Mouse (Mus musculus): ENCODE measurements around the gene Etv6.

Etv6 gene

GRCm38 (mm10) chr6:134173439-134173838 is 137.9 kb downstream of the Etv6 start:
- DNase-seq: no peak

GRCm38 (mm10) chr6:134175059-134175458 is 139.6 kb downstream of the Etv6 start:
- no peak for DNase-seq

- no peak for DNase-seq
These were observed 141.7 kb downstream of the Etv6 start for GRCm38 (mm10) chr6:134177196-134177595.

- no peak for DNase-seq
These were observed 146.9 kb downstream of the Etv6 start for GRCm38 (mm10) chr6:134182301-134182948.

GRCm38 (mm10) chr6:134183592-134184342 is 148.3 kb downstream of the Etv6 start:
- no peak for DNase-seq

DNA sequence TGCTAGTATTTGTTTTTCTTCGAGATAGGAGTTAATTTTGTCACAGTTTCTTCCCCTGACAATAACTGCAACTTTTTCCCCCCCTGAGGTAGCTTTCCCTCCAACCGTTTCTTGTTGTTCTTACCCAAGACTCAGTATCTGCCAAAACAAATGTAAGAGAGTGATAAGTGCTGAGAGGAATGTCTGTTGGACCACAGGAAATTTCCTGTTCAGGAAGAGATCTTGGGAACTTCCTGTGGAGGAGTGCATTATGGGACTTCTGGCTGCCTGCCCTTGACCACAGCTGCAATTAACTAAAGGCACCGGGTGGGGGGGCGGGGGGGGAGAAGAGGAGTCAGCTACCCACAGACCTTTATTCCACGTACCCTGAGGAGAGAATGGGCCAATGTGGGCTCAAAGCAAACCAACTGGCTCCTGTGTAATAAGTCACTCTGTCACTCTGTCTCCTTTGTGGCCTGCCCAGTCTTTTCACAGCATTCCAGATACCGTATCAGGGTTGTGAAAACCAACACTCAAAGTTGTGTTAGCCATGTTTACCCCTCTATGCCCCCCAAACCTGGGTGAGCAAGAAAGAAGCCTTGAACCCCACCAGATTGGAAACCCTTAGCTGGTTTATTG is 150.9 kb downstream of the Etv6 start:
- DNase-seq: peak in 1 of 2 experiments; percentile 29

GRCm38 (mm10) chr6:134188719-134189118 is 153.2 kb downstream of the Etv6 start:
- no peak for DNase-seq

DNA sequence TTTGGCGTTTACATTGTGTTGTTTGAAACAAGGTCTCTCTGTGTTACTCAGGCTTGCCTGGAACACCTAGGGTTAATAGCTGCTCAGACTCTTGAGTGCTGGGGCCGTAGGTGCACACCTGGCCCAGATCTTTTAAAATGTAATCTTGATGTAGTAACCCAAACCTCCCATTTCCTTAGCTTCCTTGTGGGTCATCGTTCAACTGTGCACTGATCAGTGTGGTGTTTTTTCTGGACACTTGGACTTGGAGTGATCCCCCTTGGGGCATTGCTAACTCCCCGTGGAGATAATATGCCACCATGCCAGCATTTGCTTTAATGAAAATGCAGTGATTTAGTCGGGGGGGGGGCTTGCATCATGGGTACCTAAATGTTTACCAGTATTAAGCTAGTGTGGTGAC is 153.7 kb downstream of the Etv6 start:
- no peak for DNase-seq

DNA sequence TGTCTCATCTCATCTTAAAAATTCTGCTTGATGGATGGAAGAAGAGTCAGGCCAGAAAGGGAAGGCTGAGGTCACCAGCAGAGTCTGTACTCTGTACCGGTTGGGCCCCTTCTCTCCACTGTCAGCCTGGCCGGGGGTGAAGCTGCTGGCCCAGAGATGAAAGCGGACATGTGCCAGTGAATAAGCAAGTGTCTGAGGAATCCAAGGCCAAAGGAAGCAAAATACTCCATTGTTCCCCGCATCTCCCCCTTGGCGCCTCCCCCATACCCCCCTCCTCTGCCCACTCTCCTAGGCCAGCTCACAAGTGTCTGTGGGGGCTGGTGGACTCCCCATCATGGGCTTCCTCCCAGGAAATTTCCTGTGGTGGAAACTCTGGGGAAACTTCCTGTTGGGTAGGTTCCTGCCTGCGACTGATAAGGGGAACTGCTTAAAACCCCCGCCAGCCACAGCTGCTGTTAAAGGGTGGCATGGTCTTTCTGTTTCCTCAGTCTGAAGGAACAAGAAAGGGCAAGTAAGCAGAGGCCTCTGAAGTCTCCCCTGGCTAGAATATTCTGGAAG is 154.2 kb downstream of the Etv6 start:
- DNase-seq: peak; percentile 52 to 72

DNA sequence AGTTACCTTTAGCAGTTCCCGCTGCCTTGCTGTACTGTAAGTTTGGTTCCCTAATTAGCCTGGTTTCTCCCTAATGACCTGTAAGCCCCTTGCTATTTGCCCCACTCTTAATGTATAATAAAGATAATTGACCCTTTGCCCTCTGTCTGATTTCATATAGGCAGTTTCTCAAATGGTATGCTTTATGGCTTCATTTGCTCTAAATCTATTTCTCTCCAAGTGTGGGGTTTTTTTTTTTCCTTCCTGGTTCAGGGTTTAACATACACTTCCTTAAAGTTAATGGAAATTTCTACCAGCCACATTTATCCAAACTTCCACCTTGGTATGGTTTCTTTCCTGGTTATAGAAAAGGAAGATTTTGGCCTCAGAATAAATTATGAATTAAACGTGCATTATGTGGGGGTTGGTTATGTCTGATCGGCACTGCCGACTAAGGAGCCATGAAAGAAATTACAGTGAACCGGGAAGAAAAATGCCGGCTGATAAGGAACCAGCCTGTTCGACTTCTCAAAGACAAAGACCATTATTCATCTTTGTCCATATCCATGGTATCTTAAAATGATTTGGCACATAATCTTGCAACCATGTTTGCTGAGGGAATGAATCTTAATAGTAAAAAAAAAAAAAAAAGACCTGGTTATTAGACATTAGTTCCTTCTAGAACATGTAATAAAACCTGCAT is 155.2 kb downstream of the Etv6 start:
- DNase-seq: no peak

GRCm38 (mm10) chr6:134192710-134193109 is 157.2 kb downstream of the Etv6 start:
- no peak for DNase-seq

- no peak for DNase-seq
These were observed 164.4 kb downstream of the Etv6 start for GRCm38 (mm10) chr6:134199895-134200294.

- DNase-seq: peak in 1 of 2 experiments; percentile 14
These were observed 165.1 kb downstream of the Etv6 start for GRCm38 (mm10) chr6:134200577-134200976.

DNA sequence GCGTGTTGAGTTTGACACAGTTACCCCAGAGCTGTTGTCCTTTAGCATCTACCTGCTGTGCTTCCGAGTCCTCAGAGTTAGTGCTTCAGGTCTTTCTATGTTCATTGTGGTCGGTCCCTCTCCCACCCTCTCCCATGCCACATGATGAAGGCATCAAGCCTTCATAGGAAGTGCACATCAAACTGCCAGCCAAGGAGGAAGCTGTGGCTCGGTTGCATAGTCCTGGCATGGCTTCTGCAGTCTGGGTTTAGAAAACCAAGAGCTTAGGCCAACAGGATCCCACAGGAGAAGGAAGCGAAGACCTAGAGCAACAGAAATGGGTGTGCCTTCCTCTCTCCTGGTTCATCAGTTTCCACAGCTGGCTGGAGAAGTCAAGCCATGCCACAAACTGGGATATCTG is 166.7 kb downstream of the Etv6 start:
- DNase-seq: no peak

GRCm38 (mm10) chr6:134205163-134205562 is 169.7 kb downstream of the Etv6 start:
- no peak for DNase-seq

DNA sequence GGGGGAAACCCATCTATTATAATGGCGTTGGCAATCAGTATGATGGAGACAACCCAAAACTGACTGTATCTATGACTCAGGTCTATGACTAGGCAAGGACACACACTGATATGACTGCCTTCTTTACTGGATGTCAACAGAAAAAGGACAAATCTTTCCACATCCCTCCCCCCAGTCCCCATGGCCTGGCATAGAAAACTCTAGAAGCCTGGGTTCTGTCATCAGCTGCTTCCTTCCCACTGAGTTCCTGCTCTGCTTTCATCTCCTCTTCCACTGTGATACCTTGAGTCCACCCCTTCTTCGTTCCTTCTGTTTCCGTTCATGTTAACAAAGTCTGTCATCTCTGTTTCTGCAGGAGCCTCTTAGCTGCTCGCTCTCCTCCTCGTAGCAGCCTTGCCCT is 170.2 kb downstream of the Etv6 start:
- no peak for DNase-seq

- DNase-seq: no peak
These were observed 170.8 kb downstream of the Etv6 start for GRCm38 (mm10) chr6:134206251-134206650.

DNA sequence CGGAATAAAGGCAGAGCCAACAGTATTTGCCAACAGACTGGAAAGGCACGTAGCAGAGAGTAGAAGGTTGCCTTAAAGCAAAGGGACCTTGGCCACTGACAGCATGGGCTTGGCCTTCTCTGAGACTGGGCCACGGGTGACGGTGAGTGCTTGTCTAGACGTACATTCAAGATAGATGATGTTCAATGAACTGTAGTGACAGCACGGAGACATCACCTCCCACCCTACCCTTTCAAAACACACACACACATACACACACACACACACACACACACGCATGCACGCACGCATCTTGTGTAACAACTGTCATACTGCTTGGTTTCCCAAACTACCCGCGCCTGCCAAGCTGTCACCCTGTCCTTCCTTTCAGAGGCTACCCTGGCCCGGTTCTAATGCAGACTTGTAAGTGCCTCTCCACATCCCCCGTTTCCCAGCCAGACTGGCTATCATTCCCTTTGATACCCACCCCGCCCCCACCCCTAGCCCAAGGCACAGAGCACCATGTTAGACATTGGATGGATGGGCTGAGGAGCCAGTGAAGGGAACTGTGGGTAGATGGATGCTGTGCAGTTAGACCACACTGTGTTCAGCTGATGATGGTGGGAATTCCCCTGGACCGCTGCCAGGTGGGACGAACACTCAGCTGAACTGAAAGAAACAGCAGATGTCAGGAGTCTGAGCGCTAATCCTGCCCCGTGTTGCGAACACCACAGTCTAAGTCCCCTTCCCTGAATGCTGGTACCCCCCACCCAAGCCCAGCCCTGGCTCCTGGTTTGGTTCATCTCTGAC is 172.1 kb downstream of the Etv6 start:
- peak; percentile 95 to 96 for DNase-seq

DNA sequence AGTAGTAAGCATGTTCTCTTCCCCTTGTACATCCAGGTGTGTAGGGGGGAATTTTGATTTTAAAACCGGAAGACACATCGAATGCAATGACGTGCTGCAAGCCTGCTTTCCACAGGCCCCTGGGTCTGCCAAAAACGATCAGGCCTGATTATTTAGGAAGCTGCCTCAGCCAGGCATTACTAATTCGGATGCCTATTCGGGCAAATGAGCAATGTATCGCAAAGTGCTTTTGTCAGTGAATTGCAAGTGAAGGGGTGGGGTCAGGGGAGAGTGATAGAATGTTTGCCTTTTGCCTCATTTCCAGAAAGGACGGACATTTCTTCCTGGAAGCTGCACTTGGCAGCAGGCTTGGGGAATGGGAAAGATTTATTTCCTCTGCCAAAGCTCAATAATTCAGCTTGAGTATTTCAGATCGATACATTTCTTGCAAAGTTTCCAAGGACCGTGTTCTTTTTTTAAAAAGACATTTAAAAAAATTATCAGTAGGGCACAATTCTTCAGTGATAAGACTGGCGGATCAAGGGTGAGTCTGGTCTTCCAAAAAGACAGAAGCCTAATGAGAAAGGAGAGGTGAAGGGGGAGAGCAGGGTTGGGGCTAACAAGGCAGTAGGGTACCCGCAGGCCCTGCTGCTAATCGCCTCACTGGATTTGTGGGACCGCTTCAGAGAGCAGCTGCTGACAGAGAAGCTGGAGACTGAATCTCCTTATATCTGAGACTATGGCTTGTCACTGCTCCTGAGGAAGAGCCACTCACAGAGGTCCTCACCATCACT is 172.9 kb downstream of the Etv6 start:
- DNase-seq: peak; percentile 43 to 72

DNA sequence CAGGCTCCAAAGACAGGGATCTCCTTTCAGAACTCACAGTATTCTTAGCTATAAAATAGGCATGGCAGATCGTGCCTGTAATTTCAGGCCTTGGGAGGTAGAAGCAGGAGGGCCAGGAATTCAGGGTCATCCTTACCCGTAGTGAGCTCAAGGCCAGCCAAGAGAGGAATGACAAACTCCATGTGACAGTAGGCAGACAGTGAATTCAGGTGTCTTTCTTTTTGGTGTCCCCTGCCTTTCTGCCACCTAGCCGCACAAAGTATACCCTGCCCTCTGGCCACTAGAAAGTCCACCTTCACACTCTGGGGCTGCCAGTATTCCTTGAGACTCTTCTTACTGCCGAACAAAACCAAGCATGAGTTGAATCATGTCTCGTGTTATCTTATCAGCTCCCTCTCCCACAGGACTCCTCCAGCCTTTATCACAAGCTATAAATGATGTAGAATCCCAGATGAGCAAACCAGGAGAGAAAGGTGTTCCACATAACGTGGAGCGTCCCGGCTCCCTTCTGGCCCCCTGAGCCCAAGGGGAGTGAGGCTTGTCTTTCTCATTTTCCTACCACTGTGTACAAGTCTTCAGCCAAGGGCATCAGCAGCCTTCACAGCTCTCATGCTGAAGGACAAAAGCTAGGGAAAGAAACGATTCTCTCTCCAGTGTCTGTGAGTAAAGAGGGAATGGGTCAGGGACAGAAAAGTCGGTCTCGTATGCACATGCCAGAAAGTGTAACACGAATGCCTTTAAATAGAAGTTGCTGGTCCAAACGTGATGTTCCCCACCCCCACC is 175.4 kb downstream of the Etv6 start:
- DNase-seq: no peak

- DNase-seq: peak in 1 of 2 experiments; percentile 29
These were observed 175.9 kb downstream of the Etv6 start for GRCm38 (mm10) chr6:134211458-134211776.

All from cerebellum, postnatal 10 days (tissue).